Mouse (Mus musculus): ENCODE data around the gene Ykt6. TPM values are rescaled to one million over a fixed set of nuclear protein-coding genes. Genes with fewer than 3 reads are reported as not detected.

Ykt6 gene
- polyA plus RNA-seq (2015; fragmentation: Illumina TruSeq; extraction: RNeasy Lipid Tissue Mini Kit (QIAGEN cat#74804); ENCODE audit: insufficient read depth, low replicate concordance) = 80.7 TPM

GRCm38 (mm10) chr11:5955546-5956276, at the start of gene Ykt6:
Ykt6 (plus strand) TSS chr11:5955693.

GRCm38 (mm10) chr11:5949586-5950352, 5.7 kb upstream of the Ykt6 start, which contains the start of gene Gck:
Gck (minus strand) TSS chr11:5950081.

Other genes with a start within 250 kb of the Ykt6 start
- gene Mrps24, start 240.0 kb upstream of the Ykt6 start, polyA plus RNA-seq (2015; fragmentation: Illumina TruSeq; extraction: RNeasy Lipid Tissue Mini Kit (QIAGEN cat#74804); ENCODE audit: insufficient read depth, low replicate concordance) = 33.0 TPM
- gene Urgcp, start 193.3 kb upstream of the Ykt6 start, polyA plus RNA-seq (2015; fragmentation: Illumina TruSeq; extraction: RNeasy Lipid Tissue Mini Kit (QIAGEN cat#74804); ENCODE audit: insufficient read depth, low replicate concordance) = 9.5 TPM
- gene Dbnl, start 167.2 kb upstream of the Ykt6 start, polyA plus RNA-seq (2015; fragmentation: Illumina TruSeq; extraction: RNeasy Lipid Tissue Mini Kit (QIAGEN cat#74804); ENCODE audit: insufficient read depth, low replicate concordance) = 66.1 TPM
- not detected for gene Pgam2, start 152.0 kb upstream of the Ykt6 start, polyA plus RNA-seq (2015; fragmentation: Illumina TruSeq; extraction: RNeasy Lipid Tissue Mini Kit (QIAGEN cat#74804); ENCODE audit: insufficient read depth, low replicate concordance)
- gene Polm, start 117.7 kb upstream of the Ykt6 start, polyA plus RNA-seq (2015; fragmentation: Illumina TruSeq; extraction: RNeasy Lipid Tissue Mini Kit (QIAGEN cat#74804); ENCODE audit: insufficient read depth, low replicate concordance) = 20.7 TPM
- gene Aebp1, start 93.7 kb upstream of the Ykt6 start, polyA plus RNA-seq (2015; fragmentation: Illumina TruSeq; extraction: RNeasy Lipid Tissue Mini Kit (QIAGEN cat#74804); ENCODE audit: insufficient read depth, low replicate concordance) = 6.9 TPM
- 17.3 TPM for gene Pold2, start 77.4 kb upstream of the Ykt6 start, polyA plus RNA-seq (2015; fragmentation: Illumina TruSeq; extraction: RNeasy Lipid Tissue Mini Kit (QIAGEN cat#74804); ENCODE audit: insufficient read depth, low replicate concordance)
- gene Myl7, start 56.9 kb upstream of the Ykt6 start, polyA plus RNA-seq (2015; fragmentation: Illumina TruSeq; extraction: RNeasy Lipid Tissue Mini Kit (QIAGEN cat#74804); ENCODE audit: insufficient read depth, low replicate concordance) = not detected
- gene Gck, start 5.6 kb upstream of the Ykt6 start, polyA plus RNA-seq (2015; fragmentation: Illumina TruSeq; extraction: RNeasy Lipid Tissue Mini Kit (QIAGEN cat#74804); ENCODE audit: insufficient read depth, low replicate concordance) = not detected
- gene Camk2b, start 110.7 kb downstream of the Ykt6 start, polyA plus RNA-seq (2015; fragmentation: Illumina TruSeq; extraction: RNeasy Lipid Tissue Mini Kit (QIAGEN cat#74804); ENCODE audit: insufficient read depth, low replicate concordance) = 2.5 TPM
- 0.48 TPM for gene A730071L15Rik, start 244.3 kb downstream of the Ykt6 start, polyA plus RNA-seq (2015; fragmentation: Illumina TruSeq; extraction: RNeasy Lipid Tissue Mini Kit (QIAGEN cat#74804); ENCODE audit: insufficient read depth, low replicate concordance)
- gene Nudcd3, start 244.7 kb downstream of the Ykt6 start, polyA plus RNA-seq (2015; fragmentation: Illumina TruSeq; extraction: RNeasy Lipid Tissue Mini Kit (QIAGEN cat#74804); ENCODE audit: insufficient read depth, low replicate concordance) = 53.1 TPM

Data from spleen, adult 10 weeks (tissue).